Mouse (Mus musculus) spleen, postnatal 4 days (tissue): ENCODE results near the gene Ptpn12.
A peak's percentile ranks its signal among the peaks of the same experiment; 100 is the strongest.

Source experiments
- DNase-seq, 2 experiments: peaks; one replicate each; pipeline ENCODE4 v3.0.0; 2022; ENCODE audit warnings: low spot score in 2 of 2

The Ptpn12 gene

GRCm38 (mm10) chr5:21030226-21030625, 25.5 kb downstream of the Ptpn12 start:
- no peak for DNase-seq

GRCm38 (mm10) chr5:21017075-21017474, 38.6 kb downstream of the Ptpn12 start:
- DNase-seq: no peak

- no peak for DNase-seq
Observed at GRCm38 (mm10) chr5:21010908-21011307, 44.8 kb downstream of the Ptpn12 start.

- DNase-seq: no peak
Observed at GRCm38 (mm10) chr5:21002723-21003122, 53.0 kb downstream of the Ptpn12 start.

- DNase-seq: no peak
Observed at GRCm38 (mm10) chr5:21001622-21002315, 53.9 kb downstream of the Ptpn12 start.

GRCm38 (mm10) chr5:20998427-20998826, 57.3 kb downstream of the Ptpn12 start:
- DNase-seq: no peak

GRCm38 (mm10) chr5:20997555-20997954, 58.2 kb downstream of the Ptpn12 start:
- DNase-seq: no peak

GRCm38 (mm10) chr5:20990062-20990809, 65.5 kb downstream of the Ptpn12 start:
- DNase-seq: no peak

- DNase-seq: peak in 1 of 2 experiments; percentile 50
Observed at GRCm38 (mm10) chr5:20986271-20986670, 69.4 kb downstream of the Ptpn12 start.

- DNase-seq: no peak
Observed at GRCm38 (mm10) chr5:20983505-20983904, 72.2 kb downstream of the Ptpn12 start.

- DNase-seq: no peak
Observed at GRCm38 (mm10) chr5:20974690-20975089, 81.0 kb downstream of the Ptpn12 start.

GRCm38 (mm10) chr5:20973999-20974398, 81.7 kb downstream of the Ptpn12 start:
- DNase-seq: no peak

GRCm38 (mm10) chr5:20973069-20973468, 82.6 kb downstream of the Ptpn12 start:
- no peak for DNase-seq

GRCm38 (mm10) chr5:20968963-20969362, 86.7 kb downstream of the Ptpn12 start:
- peak; percentile 60 to 83 for DNase-seq

GRCm38 (mm10) chr5:20968493-20968892, 87.2 kb downstream of the Ptpn12 start:
- no peak for DNase-seq

GRCm38 (mm10) chr5:20967942-20968341, 87.8 kb downstream of the Ptpn12 start:
- DNase-seq: no peak

GRCm38 (mm10) chr5:20964446-20964845, 91.3 kb downstream of the Ptpn12 start:
- DNase-seq: no peak

GRCm38 (mm10) chr5:20963295-20963694, 92.4 kb downstream of the Ptpn12 start:
- no peak for DNase-seq

GRCm38 (mm10) chr5:20960927-20961326, 94.8 kb downstream of the Ptpn12 start:
- DNase-seq: no peak

- DNase-seq: no peak
Observed at GRCm38 (mm10) chr5:20956298-20956697, 99.4 kb downstream of the Ptpn12 start, which contains the start of gene Rsbn1l. Gene Rsbn1l (minus strand): TSS chr5:20956398.

GRCm38 (mm10) chr5:20955114-20955835, 100.4 kb downstream of the Ptpn12 start:
- DNase-seq: no peak

- no peak for DNase-seq
Observed at GRCm38 (mm10) chr5:20952337-20952925, 103.3 kb downstream of the Ptpn12 start.
